ENCODE assay signal across 8 mouse cellular contexts in genomic region chr1:58391421-58392267, GRCm38 (mm10). TPM values are rescaled to one million over a fixed set of nuclear protein-coding genes. Genes with fewer than 3 reads are reported as not detected.
A peak's percentile ranks its signal among the peaks of the same experiment; 100 is the strongest.
DNase-seq lines count a peak whose midpoint lies in the region; ATAC-seq and TF ChIP-seq lines count a peak whose summit lies in the region.

No protein-coding gene starts in this region.

- peaks cover 20% of the 10 kb centered on the region for H3K36me3 ChIP-seq in thymus, adult 2 months (ENCODE audit: control insufficient read depth, insufficient read depth, low read length)
- H3K36me3 ChIP-seq in limb, embryonic 15.5 days, result peaks cover 20% of the 10 kb centered on the region
- H3K36me3 ChIP-seq in stomach, postnatal 0 days (ENCODE audit: control insufficient read depth, insufficient read depth, low read length), result peaks cover 7% of the 10 kb centered on the region

- no peak for TF ChIP-seq EP300 in stomach, postnatal 0 days (optimal IDR thresholded peaks at IDR 0.05)

- no peak for TF ChIP-seq CTCF in thymus, adult 2 months (IDR thresholded peaks at IDR 0.05; ENCODE audit: borderline replicate concordance, control insufficient read depth, extremely low read depth, insufficient read depth, low read length, poor library complexity)
- TF ChIP-seq CTCF in stomach, postnatal 0 days (IDR thresholded peaks at IDR 0.05; ENCODE audit: low read depth), result no peak

- no peaks in the 10 kb centered on the region; the same call in 1 of the 2 replicates for H3K9me3 ChIP-seq in limb, embryonic 15.5 days
- no peaks in the 10 kb centered on the region for H3K9me3 ChIP-seq in stomach, postnatal 0 days (ENCODE audit: control insufficient read depth, low read length)

- WGBS in thymus, adult 2 months, result 52% methylated on average over 19 of the region's 19 CpGs
- 37% methylated on average over 19 of the region's 19 CpGs for WGBS in limb, embryonic 15.5 days
- 40% methylated on average over 19 of the region's 19 CpGs for WGBS in stomach, postnatal 0 days

- H3K4me2 ChIP-seq in limb, embryonic 15.5 days, result peak overlapping the region; percentile 70
- H3K4me2 ChIP-seq in stomach, postnatal 0 days (replicated peaks; ENCODE audit: low read depth), result peak overlapping the region; percentile 77

- no peak for ATAC-seq in limb, embryonic 15.5 days (ENCODE audit: insufficient number of reproducible peaks, low FRiP score, low TSS enrichment, low read depth)
- no peak for ATAC-seq in stomach, postnatal 0 days (ENCODE audit: low FRiP score, low TSS enrichment)

- peak overlapping the region; percentile 87 for H3K4me3 ChIP-seq in thymus, adult 2 months (ENCODE audit: control insufficient read depth, insufficient read depth, low read length)
- peak overlapping the region; percentile 96 for H3K4me3 ChIP-seq in limb, embryonic 15.5 days
- peak overlapping the region; percentile 90 for H3K4me3 ChIP-seq in stomach, postnatal 0 days (ENCODE audit: low read depth, low read length)

- H3K27ac ChIP-seq in thymus, adult 2 months (ENCODE audit: control insufficient read depth, insufficient read depth, low read length), result peak overlapping the region; percentile 28; the same call in 1 of the 2 replicates
- H3K27ac ChIP-seq in limb, embryonic 15.5 days, result peak overlapping the region; percentile 99
- H3K27ac ChIP-seq in stomach, postnatal 0 days (replicated peaks), result peak overlapping the region; percentile 99

- peaks cover 3% of the 10 kb centered on the region for H3K4me1 ChIP-seq in thymus, adult 2 months (replicated peaks; ENCODE audit: control insufficient read depth, insufficient read depth, low read length)
- peaks cover 7% of the 10 kb centered on the region for H3K4me1 ChIP-seq in limb, embryonic 15.5 days
- no peaks in the 10 kb centered on the region; the same call in 1 of the 2 replicates for H3K4me1 ChIP-seq in stomach, postnatal 0 days (replicated peaks; ENCODE audit: control insufficient read depth, insufficient read depth)

- H3K9ac ChIP-seq in limb, embryonic 15.5 days, result peak overlapping the region; percentile 95
- H3K9ac ChIP-seq in stomach, postnatal 0 days (ENCODE audit: low read length), result peak overlapping the region; percentile 99

- peak; percentile 9 for DNase-seq in cerebellum, adult 11 months
- DNase-seq in cerebellum, adult 8-10 months, result no peak
- DNase-seq in thymus, adult 2 months, result no peak
- DNase-seq in thymus, postnatal 0 days (ENCODE audit: low spot score), result no peak
- DNase-seq in stomach, postnatal 0 days (ENCODE audit: low spot score), result no peak
- DNase-seq in gastrocnemius, postnatal 25 days, result no peak
- no peak for DNase-seq in ovary, postnatal 14 days (ENCODE audit: low spot score)

- H3K27me3 ChIP-seq in thymus, adult 2 months (ENCODE audit: control insufficient read depth, insufficient read depth, low read length), result no peaks in the 10 kb centered on the region
- H3K27me3 ChIP-seq in limb, embryonic 15.5 days, result no peaks in the 10 kb centered on the region
- H3K27me3 ChIP-seq in stomach, postnatal 0 days (ENCODE audit: control insufficient read depth, insufficient read depth, low read length), result no peaks in the 10 kb centered on the region

- no peak for TF ChIP-seq POLR2A in thymus, adult 2 months (IDR thresholded peaks at IDR 0.05; ENCODE audit: control insufficient read depth, extremely low read depth, insufficient read depth, low read length, poor library complexity)

RNA-seq across cellular contexts. Expression of gene Bzw1, which starts 1.1 kb away (rescaled TPM):
- 42.1 and 44.7 TPM in 2 replicates for polyA plus RNA-seq in thymus, adult 2 months (2012; rRNA removed)
- 437 and 440 TPM in 2 replicates for polyA plus RNA-seq in thymus, postnatal 0 days (2015; fragmentation: Nextera tagmentation; extraction: Ambion mirVana)
- 306 and 334 TPM in 2 replicates for polyA plus RNA-seq in limb, embryonic 15.5 days (2015; fragmentation: Nextera tagmentation; extraction: Ambion mirVana)
- polyA plus RNA-seq in stomach, postnatal 0 days (2015; fragmentation: Nextera tagmentation; extraction: Ambion mirVana), result 192 and 230 TPM in 2 replicates
- total RNA-seq in gastrocnemius, postnatal 25 days (2021), result 10 to 100 TPM; 43.5 to 49.1 TPM

RNA-seq across cellular contexts. Expression of gene Clk1, which starts 32.2 kb away (rescaled TPM):
- 85.3 and 112 TPM in 2 replicates for polyA plus RNA-seq in thymus, adult 2 months (2012; rRNA removed)
- 239 and 257 TPM in 2 replicates for polyA plus RNA-seq in thymus, postnatal 0 days (2015; fragmentation: Nextera tagmentation; extraction: Ambion mirVana)
- polyA plus RNA-seq in limb, embryonic 15.5 days (2015; fragmentation: Nextera tagmentation; extraction: Ambion mirVana), result 207 and 212 TPM in 2 replicates
- 107 and 111 TPM in 2 replicates for polyA plus RNA-seq in stomach, postnatal 0 days (2015; fragmentation: Nextera tagmentation; extraction: Ambion mirVana)
- total RNA-seq in gastrocnemius, postnatal 25 days (2021), result 10 to 100 TPM; 30.4 to 33.5 TPM

RNA-seq across cellular contexts. Expression of gene Nif3l1, which starts 53.3 kb away (rescaled TPM):
- 18.6 and 19.0 TPM in 2 replicates for polyA plus RNA-seq in thymus, adult 2 months (2012; rRNA removed)
- 25.6 and 25.7 TPM in 2 replicates for polyA plus RNA-seq in thymus, postnatal 0 days (2015; fragmentation: Nextera tagmentation; extraction: Ambion mirVana)
- polyA plus RNA-seq in limb, embryonic 15.5 days (2015; fragmentation: Nextera tagmentation; extraction: Ambion mirVana), result 42.8 and 43.2 TPM in 2 replicates
- 20.9 and 23.7 TPM in 2 replicates for polyA plus RNA-seq in stomach, postnatal 0 days (2015; fragmentation: Nextera tagmentation; extraction: Ambion mirVana)
- 1 to 10 TPM; 6.8 to 8.5 TPM for total RNA-seq in gastrocnemius, postnatal 25 days (2021)

RNA-seq across cellular contexts. Expression of gene Ppil3, which starts 53.6 kb away (rescaled TPM):
- 19.6 and 30.4 TPM in 2 replicates for polyA plus RNA-seq in thymus, adult 2 months (2012; rRNA removed)
- polyA plus RNA-seq in thymus, postnatal 0 days (2015; fragmentation: Nextera tagmentation; extraction: Ambion mirVana), result 68.1 and 78.5 TPM in 2 replicates
- polyA plus RNA-seq in limb, embryonic 15.5 days (2015; fragmentation: Nextera tagmentation; extraction: Ambion mirVana), result 46.3 and 53.3 TPM in 2 replicates
- 29.3 and 32.8 TPM in 2 replicates for polyA plus RNA-seq in stomach, postnatal 0 days (2015; fragmentation: Nextera tagmentation; extraction: Ambion mirVana)
- 10 to 100 TPM; 17.2 to 17.8 TPM for total RNA-seq in gastrocnemius, postnatal 25 days (2021)

Comparison
In these comparisons a context has a peak if more than half of its experiments do, and no peak if none do; other contexts are left out.
1. H3K27ac ChIP-seq: peak in every context shown above with its lines; median percentile 99 in limb, embryonic 15.5 days; 99 in stomach, postnatal 0 days; 28 in thymus, adult 2 months.